Mouse (Mus musculus): Measurements from ENCODE around the gene Yod1.

Gene Yod1

DNA sequence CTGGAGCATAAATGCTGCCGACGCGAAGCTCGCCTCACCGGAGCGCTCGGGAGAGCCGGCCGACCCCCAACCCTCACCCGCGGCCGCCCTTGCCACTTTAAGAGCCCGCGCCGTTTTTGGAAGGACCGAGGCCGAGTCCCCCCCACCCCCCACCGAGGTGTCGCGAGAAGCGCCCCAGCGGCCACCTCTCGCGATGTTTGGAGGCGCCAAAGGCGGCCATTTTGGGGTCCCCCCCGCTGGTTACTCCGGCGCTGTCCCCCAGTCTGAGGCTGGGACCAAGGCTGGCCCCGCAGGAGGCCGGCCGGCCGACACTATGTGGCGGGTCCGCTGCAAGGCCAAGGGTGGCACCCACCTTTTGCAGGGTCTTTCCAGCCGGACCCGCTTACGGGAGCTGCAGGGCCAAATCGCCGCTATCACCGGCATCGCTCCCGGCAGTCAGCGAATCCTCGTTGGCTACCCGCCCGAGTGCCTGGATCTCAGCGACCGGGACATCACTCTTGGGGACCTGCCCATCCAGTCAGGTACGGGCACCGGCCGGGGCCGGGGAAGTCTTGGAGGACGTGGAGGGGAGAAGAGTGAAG, at the start of gene Yod1:
Gene Yod1 (plus strand): TSS at position 37 of the 581 bp plus-strand sequence.
- DNase-seq, result peak; percentile 90

DNA sequence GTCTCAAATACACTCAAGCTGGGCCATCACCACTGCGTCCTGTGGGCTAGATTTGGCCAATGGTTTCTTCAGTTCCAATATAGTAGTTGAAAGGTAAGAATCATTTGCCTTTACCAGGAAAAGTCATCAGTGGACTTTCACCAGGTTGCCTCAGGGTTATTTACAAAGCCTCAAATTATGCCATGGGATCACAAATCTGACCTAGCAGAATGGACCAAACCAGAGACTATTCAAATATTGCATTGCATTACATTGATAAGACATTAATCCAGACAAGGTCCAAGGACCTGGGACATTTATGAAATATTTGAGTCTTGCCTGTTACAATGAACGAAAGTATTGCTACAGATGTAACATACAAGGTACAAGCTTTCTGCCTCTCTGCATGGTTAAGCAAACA, 38.6 kb upstream of the Yod1 start:
- DNase-seq, result no peak

- no peak for DNase-seq
These were observed 36.1 kb upstream of the Yod1 start for GRCm38 (mm10) chr1:130681075-130681474.

DNA sequence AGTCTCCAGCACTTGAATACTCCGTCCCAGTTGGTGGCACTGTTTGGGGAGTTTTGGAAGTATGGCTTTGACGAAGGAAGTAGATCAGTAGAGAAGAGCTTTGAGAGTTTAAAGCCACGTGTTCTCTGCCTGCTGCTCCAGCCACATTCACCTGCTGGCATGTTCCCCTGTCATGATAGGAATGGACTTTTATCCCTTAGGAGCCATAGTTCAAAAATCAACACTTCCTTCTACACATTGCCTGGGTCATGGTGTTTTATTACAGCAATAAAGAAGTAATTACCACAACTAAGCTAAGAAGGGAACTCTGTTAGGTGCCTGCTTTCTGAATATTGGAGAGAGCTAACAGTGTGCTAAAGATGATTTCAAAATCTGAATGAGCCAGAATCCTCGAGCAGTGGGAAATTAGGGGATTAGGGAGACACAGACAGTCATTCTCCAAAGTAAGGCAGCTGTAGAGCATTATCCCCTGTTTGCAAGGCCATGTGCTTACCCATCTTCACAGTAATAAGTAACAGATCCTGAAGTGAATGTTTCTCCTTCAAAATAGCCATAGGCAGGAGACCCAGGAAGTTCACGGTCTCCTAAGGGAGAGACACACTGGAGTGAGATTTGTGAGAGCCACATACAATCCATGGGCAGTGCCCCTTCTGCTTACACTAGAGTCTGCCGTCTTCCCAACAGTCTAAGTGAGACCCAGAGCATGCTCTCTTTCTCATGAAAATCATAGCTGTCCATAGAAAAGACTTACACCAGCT, 35.3 kb upstream of the Yod1 start:
- DNase-seq, result no peak

DNA sequence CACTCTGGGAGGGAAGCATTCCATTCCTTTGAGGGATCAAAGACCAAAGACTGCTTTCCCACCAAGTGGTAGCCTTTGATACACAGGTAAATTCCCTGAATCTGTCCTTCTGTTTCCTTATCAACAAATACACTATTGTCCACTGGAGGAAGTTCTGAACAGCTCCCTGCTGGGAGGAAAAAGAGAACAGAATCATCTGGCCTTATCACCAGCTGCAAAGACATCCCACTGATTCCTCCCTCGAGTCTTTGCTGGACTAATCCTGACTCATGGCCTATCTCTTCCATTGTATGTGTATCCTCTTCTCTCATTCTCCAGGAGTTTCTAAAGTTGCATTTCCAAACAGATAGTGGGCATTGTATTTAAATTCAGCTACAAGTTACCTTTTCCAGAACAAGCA, 33.2 kb upstream of the Yod1 start:
- no peak for DNase-seq

DNA sequence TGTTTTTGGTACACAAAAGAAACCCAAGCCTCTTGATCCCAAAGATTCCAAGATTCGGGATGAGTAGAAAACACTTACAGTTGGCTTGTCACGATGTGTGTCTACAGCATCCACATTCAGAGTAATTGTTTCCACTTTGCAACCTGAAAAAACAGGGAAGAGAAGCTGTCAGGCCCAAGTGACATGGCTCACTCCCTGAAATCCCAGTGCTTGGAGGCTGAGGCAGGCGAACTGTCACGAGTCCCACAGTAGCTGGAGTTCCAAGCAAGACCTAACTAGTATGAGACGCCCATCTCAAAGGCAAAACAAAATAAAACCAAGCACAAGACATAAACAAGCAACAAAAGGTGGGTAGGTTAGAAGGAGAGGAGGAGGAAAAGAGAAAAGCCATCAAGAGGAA, 18.5 kb upstream of the Yod1 start:
- DNase-seq, result no peak

DNA sequence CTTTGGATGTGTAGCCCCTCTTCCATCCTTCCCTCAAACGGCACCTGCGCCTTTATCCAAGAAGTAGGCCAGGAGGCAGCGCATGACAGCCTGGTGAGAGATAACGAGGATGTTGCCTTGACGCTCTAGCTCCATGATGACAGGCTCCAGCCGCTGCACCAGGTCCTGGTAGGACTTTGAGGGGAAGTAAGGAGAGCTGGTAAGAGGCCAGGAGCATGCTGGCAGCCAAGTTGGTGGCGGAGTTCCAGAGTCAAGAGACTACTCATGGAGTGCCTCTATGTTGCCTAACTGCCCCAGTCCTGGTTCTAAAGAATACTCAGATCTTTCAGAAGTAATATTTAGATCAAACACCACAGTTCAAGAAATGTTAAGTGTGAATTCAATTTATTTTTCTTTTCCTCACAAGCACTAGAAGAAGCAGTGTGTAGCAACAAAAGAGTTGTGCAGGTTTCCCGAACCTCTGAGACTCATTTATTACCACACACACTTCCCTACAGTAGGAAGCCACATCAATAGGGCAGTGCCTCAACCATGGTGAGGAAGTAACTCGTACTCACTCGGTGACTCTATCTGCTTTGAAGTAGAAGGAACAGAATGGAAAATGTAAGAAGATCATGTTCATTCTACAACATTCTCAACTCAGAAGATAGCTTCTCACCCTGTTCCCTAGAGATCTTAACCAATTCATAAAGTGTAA, 17.0 kb upstream of the Yod1 start:
- peak; percentile 17 for DNase-seq

GRCm38 (mm10) chr1:130701976-130702375, 15.2 kb upstream of the Yod1 start:
- DNase-seq, result no peak

DNA sequence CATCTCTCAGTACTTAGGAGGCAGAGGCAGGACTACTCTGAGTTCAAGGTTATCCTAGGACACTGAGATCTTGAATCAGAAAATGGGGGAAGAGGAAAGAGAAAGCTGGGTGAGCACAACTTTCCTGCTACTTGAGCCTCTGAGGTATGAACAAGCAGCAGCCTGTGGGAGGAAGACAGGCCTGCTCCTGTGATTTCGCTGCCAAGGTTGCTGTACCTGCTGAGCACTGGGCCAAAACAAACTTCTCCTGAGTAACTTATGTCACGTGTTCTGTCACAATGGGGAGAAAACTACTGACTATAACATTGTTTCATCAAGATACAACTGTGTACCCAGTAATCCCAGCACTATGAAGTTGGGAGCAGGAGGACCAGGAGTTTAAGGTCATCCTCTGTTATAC, 13.5 kb upstream of the Yod1 start:
- DNase-seq, result no peak

GRCm38 (mm10) chr1:130710283-130711080, 6.6 kb upstream of the Yod1 start:
- no peak for DNase-seq

GRCm38 (mm10) chr1:130714046-130714445, 3.1 kb upstream of the Yod1 start:
- no peak for DNase-seq

- peak; percentile 95 for DNase-seq
These were observed 1.4 kb upstream of the Yod1 start, which contains the start of gene Gm29427 for GRCm38 (mm10) chr1:130715561-130716217. Gm29427 (minus strand) TSS chr1:130715799.

DNA sequence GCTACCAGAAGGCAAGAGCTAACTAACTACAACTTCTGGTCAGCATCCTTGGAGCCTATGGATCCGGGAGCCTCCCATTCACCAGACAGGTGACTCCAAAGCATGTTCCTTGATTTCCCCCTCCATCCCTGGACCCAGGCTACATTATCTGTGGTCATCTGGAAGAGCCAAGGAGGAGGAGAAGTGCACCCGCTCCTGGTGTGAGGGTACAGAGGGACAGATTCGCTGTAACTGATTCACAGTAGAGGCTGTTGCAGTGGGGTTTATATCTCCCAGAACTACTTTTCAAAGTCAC, 962 bp upstream of the Yod1 start:
- DNase-seq, result no peak

- peak; percentile 39 for DNase-seq
These were observed 425 bp upstream of the Yod1 start for GRCm38 (mm10) chr1:130716513-130717290.

GRCm38 (mm10) chr1:130724206-130724605, 7.1 kb downstream of the Yod1 start:
- no peak for DNase-seq

GRCm38 (mm10) chr1:130726396-130726795, 9.3 kb downstream of the Yod1 start:
- peak; percentile 13 for DNase-seq

- no peak for DNase-seq
These were observed 10.9 kb downstream of the Yod1 start for GRCm38 (mm10) chr1:130728070-130728469.

GRCm38 (mm10) chr1:130728708-130729107, 11.6 kb downstream of the Yod1 start:
- DNase-seq, result peak; percentile 21

DNA sequence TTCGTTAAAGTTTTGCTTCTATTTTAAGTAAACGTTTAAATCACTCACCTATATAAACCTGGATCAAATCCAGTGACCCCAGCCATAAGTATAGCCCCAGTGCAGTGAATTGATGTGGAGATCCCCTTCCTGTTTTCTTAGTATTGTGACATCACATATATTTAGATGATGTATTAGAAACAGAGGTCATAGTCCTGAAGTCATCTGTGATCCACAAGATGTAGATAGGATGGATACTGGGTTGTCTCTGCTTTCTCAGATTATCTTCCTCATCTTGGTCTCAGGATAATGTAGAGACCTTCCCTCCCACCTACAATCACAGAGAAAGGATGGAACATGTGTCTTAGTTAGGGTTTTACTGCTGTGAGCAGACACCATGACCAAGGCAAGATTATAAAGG, 12.0 kb downstream of the Yod1 start, which contains the start of gene Pfkfb2:
Gene Pfkfb2 (minus strand): TSS at position 101 of the 400 bp plus-strand sequence.
- no peak for DNase-seq

DNA sequence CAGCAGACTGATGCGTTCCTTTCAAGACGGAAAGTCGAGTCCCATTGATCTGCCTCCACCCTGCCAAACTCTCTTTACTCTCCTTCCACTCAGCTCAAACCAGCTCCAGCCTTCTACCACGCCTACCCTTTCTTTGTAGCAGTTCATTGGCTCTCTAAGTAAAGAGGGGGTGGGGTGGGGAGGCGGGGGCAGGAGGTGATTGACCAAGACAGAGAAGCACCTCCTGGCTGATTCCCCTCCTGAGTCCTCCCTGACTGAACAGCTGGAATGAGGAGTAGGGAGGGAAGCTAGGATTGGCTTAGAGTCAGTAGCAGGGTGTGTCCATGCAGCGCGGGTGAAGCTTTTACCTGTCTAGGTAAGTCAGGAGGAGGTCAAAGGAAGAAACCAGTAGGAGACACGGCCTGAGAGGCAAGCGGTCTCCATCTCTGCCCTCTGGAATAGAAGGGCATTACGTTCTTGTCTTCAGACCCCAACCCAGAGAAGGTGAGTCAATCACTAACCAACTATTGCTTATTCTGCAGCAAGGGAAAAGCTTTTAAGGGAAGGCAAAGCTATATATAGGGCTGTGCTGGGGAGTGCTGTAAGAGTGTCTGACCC, 14.7 kb downstream of the Yod1 start, which contains the start of gene AA986860:
Gene AA986860 (plus strand): TSS at position 236 of the 597 bp plus-strand sequence.
- no peak for DNase-seq

Data from right cerebral cortex, adult 18-20 months (tissue).